Mouse (Mus musculus): ENCODE results near the gene Adam12. TPM values are rescaled to one million over a fixed set of nuclear protein-coding genes. Genes with fewer than 3 reads are reported as not detected.
"Not testable (repeated sequence)": the region's sequence is repeated elsewhere in the genome, so short reads cannot be mapped to it uniquely, and the experiment has no call there.

The Adam12 gene
- total and polyA plus RNA-seq, 2 experiments from 2014 or later, result 1.0 to 4.6 TPM

- Histone ChIP-seq H3K4me1 (ENCODE audit: control insufficient read depth, insufficient read depth) (no peaks in the 10 kb centered on the region), H3K27me3 (ENCODE audit: control insufficient read depth, insufficient read depth, low read length) (no peaks in the 10 kb centered on the region), H3K4me3 (ENCODE audit: low read depth, low read length) (no peak overlapping the region), H3K4me2 (ENCODE audit: low read depth, low read length) (no peak overlapping the region), H3K9ac (replicated peaks; ENCODE audit: low read depth, low read length) (no peak overlapping the region), H3K27ac (ENCODE audit: low read depth) (no peak overlapping the region), H3K36me3 (replicated peaks; ENCODE audit: control insufficient read depth, insufficient read depth, low read length) (no peaks in the 10 kb centered on the region), H3K9me3 (replicated peaks; ENCODE audit: control insufficient read depth, low read length) (no peaks in the 10 kb centered on the region)
- ATAC-seq (ENCODE audit: insufficient read depth, low read depth) (no peak), DNase-seq (ENCODE audit: low spot score) (no peak)
- 32% methylated on average over 4 of the region's 4 CpGs for WGBS
- TF ChIP-seq CTCF (IDR thresholded peaks at IDR 0.05; ENCODE audit: low read depth) (no peak), EP300 (IDR thresholded peaks at IDR 0.05; ENCODE audit: low read depth) (no peak)
Measured at GRCm38 (mm10) chr7:133891796-133892195, 340.1 kb downstream of the Adam12 start.

GRCm38 (mm10) chr7:133891298-133891697 lies 340.6 kb downstream of the Adam12 start:
- no peak overlapping the region for H3K4me2 ChIP-seq (ENCODE audit: low read depth, low read length)
- no peaks in the 10 kb centered on the region for H3K36me3 ChIP-seq (replicated peaks; ENCODE audit: control insufficient read depth, insufficient read depth, low read length)
- no peaks in the 10 kb centered on the region for H3K4me1 ChIP-seq (ENCODE audit: control insufficient read depth, insufficient read depth)
- no peak overlapping the region for H3K4me3 ChIP-seq (ENCODE audit: low read depth, low read length)
- no peaks in the 10 kb centered on the region for H3K27me3 ChIP-seq (ENCODE audit: control insufficient read depth, insufficient read depth, low read length)
- H3K27ac ChIP-seq (ENCODE audit: low read depth), result no peak overlapping the region
- TF ChIP-seq EP300 (IDR thresholded peaks at IDR 0.05; ENCODE audit: low read depth) (no peak), CTCF (IDR thresholded peaks at IDR 0.05; ENCODE audit: low read depth) (no peak)
- DNase-seq (ENCODE audit: low spot score) (no peak), ATAC-seq (ENCODE audit: insufficient read depth, low read depth) (no peak)
- WGBS, result 74% methylated on average over 9 of the region's 9 CpGs
- H3K9me3 ChIP-seq (replicated peaks; ENCODE audit: control insufficient read depth, low read length), result no peaks in the 10 kb centered on the region
- H3K9ac ChIP-seq (replicated peaks; ENCODE audit: low read depth, low read length), result no peak overlapping the region

GRCm38 (mm10) chr7:133889986-133890385 lies 342.0 kb downstream of the Adam12 start:
- DNase-seq (ENCODE audit: low spot score) (no peak), ATAC-seq (ENCODE audit: insufficient read depth, low read depth) (no peak)
- Histone ChIP-seq H3K9ac (replicated peaks; ENCODE audit: low read depth, low read length) (no peak overlapping the region), H3K9me3 (replicated peaks; ENCODE audit: control insufficient read depth, low read length) (no peaks in the 10 kb centered on the region), H3K4me1 (ENCODE audit: control insufficient read depth, insufficient read depth) (no peaks in the 10 kb centered on the region), H3K36me3 (replicated peaks; ENCODE audit: control insufficient read depth, insufficient read depth, low read length) (no peaks in the 10 kb centered on the region), H3K4me2 (ENCODE audit: low read depth, low read length) (no peak overlapping the region), H3K4me3 (ENCODE audit: low read depth, low read length) (no peak overlapping the region), H3K27me3 (ENCODE audit: control insufficient read depth, insufficient read depth, low read length) (no peaks in the 10 kb centered on the region), H3K27ac (ENCODE audit: low read depth) (no peak overlapping the region)
- no peak for TF ChIP-seq CTCF (IDR thresholded peaks at IDR 0.05; ENCODE audit: low read depth)
- TF ChIP-seq EP300 (IDR thresholded peaks at IDR 0.05; ENCODE audit: low read depth), result no peak
- 83% methylated on average over 4 of the region's 4 CpGs for WGBS

- DNase-seq (ENCODE audit: low spot score) (no peak), ATAC-seq (ENCODE audit: insufficient read depth, low read depth) (no peak)
- H3K9ac ChIP-seq (replicated peaks; ENCODE audit: low read depth, low read length), result no peak overlapping the region
- H3K4me2 ChIP-seq (ENCODE audit: low read depth, low read length), result no peak overlapping the region
- WGBS, result 66% methylated on average over 19 of the region's 19 CpGs
- H3K9me3 ChIP-seq (replicated peaks; ENCODE audit: control insufficient read depth, low read length), result no peaks in the 10 kb centered on the region
- TF ChIP-seq CTCF (IDR thresholded peaks at IDR 0.05; ENCODE audit: low read depth) (no peak), EP300 (IDR thresholded peaks at IDR 0.05; ENCODE audit: low read depth) (no peak)
- H3K4me3 ChIP-seq (ENCODE audit: low read depth, low read length), result no peak overlapping the region
- H3K4me1 ChIP-seq (ENCODE audit: control insufficient read depth, insufficient read depth), result no peaks in the 10 kb centered on the region
- no peak overlapping the region for H3K27ac ChIP-seq (ENCODE audit: low read depth)
- H3K27me3 ChIP-seq (ENCODE audit: control insufficient read depth, insufficient read depth, low read length), result no peaks in the 10 kb centered on the region
- H3K36me3 ChIP-seq (replicated peaks; ENCODE audit: control insufficient read depth, insufficient read depth, low read length), result no peaks in the 10 kb centered on the region
Measured at GRCm38 (mm10) chr7:133888926-133889920, 342.7 kb downstream of the Adam12 start.

GRCm38 (mm10) chr7:133884759-133885431 lies 347.1 kb downstream of the Adam12 start:
- not testable (repeated sequence) for H3K9me3 ChIP-seq (replicated peaks; ENCODE audit: control insufficient read depth, low read length); ATAC-seq (ENCODE audit: insufficient read depth, low read depth); H3K27ac ChIP-seq (ENCODE audit: low read depth); H3K27me3 ChIP-seq (ENCODE audit: control insufficient read depth, insufficient read depth, low read length); H3K4me3 ChIP-seq (ENCODE audit: low read depth, low read length); H3K9ac ChIP-seq (replicated peaks; ENCODE audit: low read depth, low read length); DNase-seq (ENCODE audit: low spot score); H3K36me3 ChIP-seq (replicated peaks; ENCODE audit: control insufficient read depth, insufficient read depth, low read length); H3K4me2 ChIP-seq (ENCODE audit: low read depth, low read length); H3K4me1 ChIP-seq (ENCODE audit: control insufficient read depth, insufficient read depth)
- WGBS, result 85% methylated on average over 5 of the region's 9 CpGs
